Mouse (Mus musculus) lung, postnatal 36 days (tissue): ENCODE data around the gene Prl8a8.

Experiments
- DNase-seq: peaks from one replicate; pipeline ENCODE4 v3.0.0; 2022; ENCODE audit warnings: mixed read lengths

Gene Prl8a8

DNA sequence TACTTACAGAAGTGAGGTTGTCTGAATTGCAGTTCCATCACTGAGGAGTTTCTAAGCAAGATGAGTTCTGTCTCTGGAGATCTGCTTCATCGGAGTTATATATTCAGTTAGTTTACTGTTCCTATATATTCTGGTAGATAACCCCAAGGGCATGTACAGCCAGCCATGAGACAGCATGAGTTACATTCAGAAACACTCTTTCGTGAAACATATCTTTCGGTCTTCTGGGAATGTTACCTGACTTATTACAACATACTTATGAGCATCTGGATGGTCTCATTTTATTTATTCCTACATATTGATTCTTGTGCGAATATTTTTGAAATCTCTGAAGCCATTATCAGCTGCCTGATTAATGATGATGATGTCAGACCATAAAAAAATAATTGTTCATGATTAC, at the start of gene Prl8a8:
TSS of gene Prl8a8 (minus strand) at position 101 of the 400 bp plus-strand sequence.
- DNase-seq = no peak

DNA sequence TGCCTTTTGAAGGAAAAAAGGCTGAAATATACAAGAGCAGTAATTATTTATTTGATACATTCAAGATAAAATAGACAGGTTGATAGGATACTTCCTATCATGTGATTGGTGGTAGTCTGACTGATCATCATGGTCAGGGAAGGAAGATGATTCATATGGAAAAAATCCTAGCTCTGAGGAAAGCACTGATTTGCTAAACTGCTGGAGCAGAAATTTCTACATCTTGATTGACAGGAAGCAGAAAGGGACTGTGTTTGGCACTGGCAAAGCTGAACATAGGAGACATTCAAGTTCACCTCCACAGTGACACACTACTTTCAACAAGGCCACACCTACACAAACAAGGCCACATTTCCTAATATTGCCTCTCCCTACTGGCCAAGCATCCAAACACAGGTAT, 40.3 kb upstream of the Prl8a8 start:
- DNase-seq = no peak

DNA sequence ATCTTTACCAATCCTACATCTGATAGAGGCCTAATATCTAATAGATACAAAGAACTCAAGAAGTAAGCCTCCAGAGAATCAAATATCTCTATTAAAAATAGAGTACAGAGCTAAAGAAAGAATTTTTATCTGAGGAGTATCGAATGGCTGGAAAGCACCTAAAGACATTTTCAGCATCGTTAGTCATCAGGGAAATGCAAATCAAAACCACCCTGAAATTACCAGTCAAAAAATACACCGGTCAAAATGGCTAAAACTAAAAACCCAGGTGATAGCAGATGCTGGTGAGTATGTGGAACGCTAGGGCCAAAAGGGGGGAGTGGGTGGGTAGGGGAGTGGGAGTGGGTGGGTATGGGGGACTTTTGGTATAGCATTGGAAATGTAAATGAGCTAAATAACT, 10.1 kb upstream of the Prl8a8 start:
- DNase-seq = no peak

DNA sequence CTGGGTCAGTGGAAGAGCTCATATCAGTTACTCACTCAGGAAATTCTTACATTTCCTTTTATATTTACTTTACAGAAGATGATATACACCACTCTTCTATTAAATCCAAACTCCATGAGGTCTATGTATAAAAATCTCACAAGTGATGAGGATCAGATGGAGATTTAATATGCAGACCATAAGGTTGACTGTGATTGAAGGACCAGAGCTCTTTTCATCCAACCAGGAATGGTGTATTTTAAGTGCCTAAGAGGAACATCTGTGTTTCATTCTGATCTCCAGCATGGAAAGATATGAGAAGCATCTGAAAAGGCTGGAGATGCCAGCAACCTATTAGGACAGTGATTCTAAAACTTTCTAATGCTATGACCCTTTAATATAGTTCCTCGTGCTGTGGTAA, 5.4 kb downstream of the Prl8a8 start:
- no peak for DNase-seq
